Mouse (Mus musculus): ENCODE measurements around the gene Ano1.

GRCm38 (mm10) chr7:144607862-144608261, 143.9 kb downstream of the Ano1 start:
- TF ChIP-seq POLR2A (IDR thresholded peaks at IDR 0.05; ENCODE audit: extremely low read depth, insufficient read depth, low read length) = no peak
- TF ChIP-seq CTCF (IDR thresholded peaks at IDR 0.05; ENCODE audit: low read depth, low read length) = peak; percentile 22; the same call in 1 of the 2 replicates

All from liver, adult 2 months (tissue).